Mouse (Mus musculus): ENCODE measurements around the gene Fscn1. TPM values are rescaled to one million over a fixed set of nuclear protein-coding genes. Genes with fewer than 3 reads are reported as not detected.

The Fscn1 gene
- polyA plus RNA-seq, 1 experiment from 2014 or later = 698 TPM

DNA sequence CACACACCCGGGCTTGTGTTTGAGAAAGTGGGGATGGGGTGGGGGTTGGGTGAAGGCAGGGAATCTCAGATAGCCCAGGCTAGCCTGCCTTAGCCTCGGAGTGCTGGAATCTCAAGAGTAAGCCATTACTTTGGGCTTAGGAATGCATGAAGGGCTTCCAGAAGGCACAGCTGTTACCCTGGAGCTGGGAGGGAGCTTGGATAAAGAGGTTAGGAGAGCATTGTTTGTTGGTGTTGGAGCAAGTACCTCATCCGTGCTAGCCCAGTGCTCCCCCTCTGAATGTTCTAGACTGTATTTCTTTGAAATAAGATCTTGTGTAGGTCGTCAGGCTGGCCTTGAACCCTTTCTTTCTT lies 30.8 kb upstream of the Fscn1 start:
- Histone ChIP-seq H3K4me1 (ENCODE audit: control insufficient read depth, insufficient read depth, low read length) (peaks cover 6% of the 10 kb centered on the region; the same call in 1 of the 2 replicates), H3K4me2 (ENCODE audit: low read depth) (peak overlapping the region; percentile 46), H3K27ac (ENCODE audit: low read depth, low read length) (no peak overlapping the region), H3K9ac (ENCODE audit: low read length) (peak overlapping the region; percentile 56), H3K27me3 (ENCODE audit: control insufficient read depth, insufficient read depth, low read length) (0 out of 2 replicates have a peak, but pooled peaks cover 3% of the 10 kb centered on the region), H3K36me3 (ENCODE audit: control insufficient read depth, insufficient read depth, low read length) (no peaks in the 10 kb centered on the region), H3K9me3 (ENCODE audit: control insufficient read depth, low read length) (no peaks in the 10 kb centered on the region), H3K4me3 (ENCODE audit: low read depth, low read length) (peak overlapping the region; percentile 26)
- 26% methylated on average over 4 of the region's 4 CpGs for WGBS
- DNase-seq (ENCODE audit: low spot score) (no peak), ATAC-seq (ENCODE audit: insufficient read depth, low FRiP score, low TSS enrichment) (no peak)

DNA sequence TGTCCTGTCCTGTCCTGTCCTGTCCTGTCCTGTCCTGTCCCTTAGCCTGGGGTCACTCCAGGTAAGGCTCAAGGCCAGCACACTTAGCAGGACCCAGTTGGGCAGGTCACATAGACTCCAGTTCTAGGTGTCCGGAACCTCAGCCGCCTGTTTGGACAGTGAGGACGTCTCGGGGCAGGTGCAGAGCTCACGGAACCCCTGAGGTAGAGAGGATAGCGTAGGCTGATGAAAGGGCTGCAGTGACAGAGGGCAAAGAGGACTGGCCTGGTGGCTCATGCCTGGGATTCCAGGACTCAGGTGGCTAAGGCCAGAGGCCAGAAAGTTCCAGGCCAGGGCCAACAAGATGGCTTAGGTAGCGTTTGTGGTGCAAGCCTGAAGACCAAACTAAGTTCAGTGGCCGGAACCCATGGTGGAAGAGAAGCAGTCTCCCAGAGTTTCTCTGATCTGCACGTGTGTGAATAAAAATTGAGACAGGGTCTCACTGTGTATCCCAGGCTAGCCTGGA lies 28.9 kb upstream of the Fscn1 start:
- ATAC-seq (ENCODE audit: insufficient read depth, low FRiP score, low TSS enrichment) (no peak), DNase-seq (ENCODE audit: low spot score) (no peak)
- Histone ChIP-seq H3K9me3 (ENCODE audit: control insufficient read depth, low read length) (no peaks in the 10 kb centered on the region), H3K4me1 (ENCODE audit: control insufficient read depth, insufficient read depth, low read length) (peaks cover 5% of the 10 kb centered on the region; the same call in 1 of the 2 replicates), H3K36me3 (ENCODE audit: control insufficient read depth, insufficient read depth, low read length) (no peaks in the 10 kb centered on the region), H3K27ac (ENCODE audit: low read depth, low read length) (no peak overlapping the region), H3K4me3 (ENCODE audit: low read depth, low read length) (no peak overlapping the region), H3K9ac (ENCODE audit: low read length) (no peak overlapping the region), H3K27me3 (ENCODE audit: control insufficient read depth, insufficient read depth, low read length) (0 out of 2 replicates have a peak, but pooled peaks cover 3% of the 10 kb centered on the region), H3K4me2 (ENCODE audit: low read depth) (no peak overlapping the region)
- WGBS = 88% methylated on average over 9 of the region's 9 CpGs

DNA sequence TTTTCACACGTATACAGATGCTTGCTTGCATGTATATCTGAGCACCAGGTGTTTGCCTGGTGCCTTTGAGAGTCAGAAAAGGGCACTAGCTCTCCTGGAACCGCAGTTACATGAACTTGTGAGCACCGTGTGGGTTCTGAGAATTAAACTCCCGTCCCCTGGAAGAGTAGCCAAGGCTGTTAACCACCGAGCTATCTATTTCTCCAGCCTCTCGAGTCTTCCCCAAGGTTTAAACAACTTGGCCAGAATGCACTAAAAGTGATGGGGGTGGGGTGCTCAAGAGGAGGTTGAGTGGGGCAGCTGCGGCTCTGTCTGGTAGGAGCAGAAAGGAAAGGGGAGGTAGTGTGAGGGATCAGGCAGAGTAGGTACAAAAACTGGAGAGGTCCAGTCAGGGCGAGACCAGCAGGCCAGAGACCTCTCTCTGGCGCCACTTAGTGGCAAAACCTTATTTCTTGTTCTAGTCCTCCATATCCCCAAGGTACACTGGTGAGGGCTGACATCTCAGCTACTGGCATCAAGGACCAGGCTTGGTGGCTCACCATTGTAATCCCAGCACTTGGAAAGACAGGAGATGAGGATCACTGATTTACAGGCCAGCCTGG lies 28.0 kb upstream of the Fscn1 start:
- ATAC-seq (ENCODE audit: insufficient read depth, low FRiP score, low TSS enrichment) (no peak; the same call in 1 of the 2 replicates), DNase-seq (ENCODE audit: low spot score) (peak; percentile 62)
- no peak overlapping the region for H3K9ac ChIP-seq (ENCODE audit: low read length)
- 0 out of 2 replicates have a peak, but pooled peaks cover 3% of the 10 kb centered on the region for H3K27me3 ChIP-seq (ENCODE audit: control insufficient read depth, insufficient read depth, low read length)
- H3K4me1 ChIP-seq (ENCODE audit: control insufficient read depth, insufficient read depth, low read length) = peaks cover 3% of the 10 kb centered on the region; the same call in 1 of the 2 replicates
- no peaks in the 10 kb centered on the region for H3K9me3 ChIP-seq (ENCODE audit: control insufficient read depth, low read length)
- WGBS = 30% methylated on average over 9 of the region's 9 CpGs
- H3K4me3 ChIP-seq (ENCODE audit: low read depth, low read length) = no peak overlapping the region
- H3K4me2 ChIP-seq (ENCODE audit: low read depth) = no peak overlapping the region
- no peaks in the 10 kb centered on the region for H3K36me3 ChIP-seq (ENCODE audit: control insufficient read depth, insufficient read depth, low read length)
- no peak overlapping the region for H3K27ac ChIP-seq (ENCODE audit: low read depth, low read length)

DNA sequence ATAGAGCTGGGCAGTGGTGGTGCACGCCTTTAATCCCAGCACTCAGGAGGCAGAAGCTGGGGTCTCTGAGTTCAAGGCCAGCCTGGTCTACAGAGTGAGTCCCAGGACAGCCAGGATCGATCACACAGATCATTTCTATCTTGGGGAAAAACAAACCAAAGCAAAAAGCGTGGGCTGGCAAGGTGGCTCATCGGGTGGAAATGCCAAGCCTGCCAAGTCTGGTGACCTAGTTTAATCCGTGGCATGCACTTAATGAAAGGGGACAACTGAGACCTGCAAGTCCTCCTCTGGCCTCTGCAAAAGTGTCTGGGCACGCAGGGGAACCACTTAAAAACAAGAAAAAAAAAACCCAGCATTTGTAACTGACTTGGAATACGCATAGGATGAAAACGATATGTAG lies 27.4 kb upstream of the Fscn1 start:
- ATAC-seq (ENCODE audit: insufficient read depth, low FRiP score, low TSS enrichment) = no peak
- DNase-seq (ENCODE audit: low spot score) = no peak

DNA sequence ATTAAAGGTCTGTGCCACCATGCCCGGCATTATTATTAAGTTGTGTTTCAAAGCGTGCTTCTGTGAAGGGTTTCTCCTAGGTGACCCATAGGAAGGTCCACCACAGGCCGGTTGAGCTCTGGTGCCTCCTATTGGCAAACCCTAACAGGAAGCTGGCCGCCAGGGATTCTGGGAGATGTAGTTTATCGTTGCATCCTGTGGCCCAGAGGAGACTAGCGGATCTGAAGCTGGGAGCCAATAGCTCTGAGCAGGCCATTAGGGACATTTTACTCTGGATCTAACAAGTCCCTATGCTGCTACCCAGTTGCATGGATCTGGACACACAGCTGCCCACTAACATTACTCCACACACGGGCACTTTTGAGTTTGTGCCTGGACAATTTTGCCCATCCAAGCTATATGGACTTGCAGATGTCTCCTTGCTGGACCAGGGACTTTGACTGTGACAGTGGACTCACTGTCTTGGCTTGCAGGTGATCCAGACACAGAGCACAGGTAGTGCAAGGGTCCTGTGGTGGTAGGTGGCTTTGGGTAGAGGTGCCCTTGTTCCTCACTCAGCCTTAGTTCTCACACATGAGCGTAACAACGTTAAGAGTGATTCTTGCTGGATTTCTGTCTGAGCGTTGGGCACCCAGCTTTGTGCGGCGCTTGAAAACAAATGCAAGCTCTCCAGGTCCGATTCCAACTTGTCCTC lies 24.4 kb upstream of the Fscn1 start:
- Histone ChIP-seq H3K9ac (ENCODE audit: low read length) (peak overlapping the region; percentile 41), H3K4me3 (ENCODE audit: low read depth, low read length) (0 out of 2 replicates have a peak overlapping the region, but pooled peaks have one; percentile 12), H3K4me1 (ENCODE audit: control insufficient read depth, insufficient read depth, low read length) (no peaks in the 10 kb centered on the region), H3K27ac (ENCODE audit: low read depth, low read length) (no peak overlapping the region), H3K9me3 (ENCODE audit: control insufficient read depth, low read length) (no peaks in the 10 kb centered on the region), H3K4me2 (ENCODE audit: low read depth) (peak overlapping the region; percentile 28), H3K36me3 (ENCODE audit: control insufficient read depth, insufficient read depth, low read length) (no peaks in the 10 kb centered on the region), H3K27me3 (ENCODE audit: control insufficient read depth, insufficient read depth, low read length) (no peaks in the 10 kb centered on the region)
- peak; percentile 87 for DNase-seq (ENCODE audit: low spot score)
- 20% methylated on average over 13 of the region's 13 CpGs for WGBS
- peak; percentile 65 for ATAC-seq (ENCODE audit: insufficient read depth, low FRiP score, low TSS enrichment)

More for the DNA sequence above, 27.4 kb upstream of the Fscn1 start:
- Histone ChIP-seq H3K27me3 (ENCODE audit: control insufficient read depth, insufficient read depth, low read length) (0 out of 2 replicates have a peak, but pooled peaks cover 3% of the 10 kb centered on the region), H3K27ac (ENCODE audit: low read depth, low read length) (no peak overlapping the region), H3K4me1 (ENCODE audit: control insufficient read depth, insufficient read depth, low read length) (peaks cover 3% of the 10 kb centered on the region; the same call in 1 of the 2 replicates), H3K9me3 (ENCODE audit: control insufficient read depth, low read length) (no peaks in the 10 kb centered on the region), H3K9ac (ENCODE audit: low read length) (no peak overlapping the region), H3K4me2 (ENCODE audit: low read depth) (no peak overlapping the region), H3K36me3 (ENCODE audit: control insufficient read depth, insufficient read depth, low read length) (no peaks in the 10 kb centered on the region), H3K4me3 (ENCODE audit: low read depth, low read length) (no peak overlapping the region)
- 82% methylated on average over 8 of the region's 8 CpGs for WGBS

DNA sequence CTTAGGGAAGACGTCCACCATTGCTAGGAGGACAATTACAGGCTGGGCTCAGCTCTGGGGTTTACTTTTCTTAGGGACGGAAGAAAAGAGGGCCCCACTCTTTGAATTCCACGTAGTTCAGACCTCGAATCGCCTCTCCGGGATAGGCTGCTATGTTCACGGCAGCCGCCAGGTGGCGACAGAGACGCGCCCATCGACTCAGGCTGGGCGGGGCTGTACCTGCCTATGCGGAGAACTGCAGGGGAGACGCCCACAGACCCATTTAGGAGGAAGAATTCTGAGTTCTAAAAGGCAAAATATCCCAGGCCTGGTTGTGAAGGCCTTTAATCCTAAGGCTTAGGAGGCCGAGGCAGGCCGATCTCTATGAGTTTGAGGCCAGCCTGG lies 23.8 kb upstream of the Fscn1 start:
- Histone ChIP-seq H3K4me3 (ENCODE audit: low read depth, low read length) (0 out of 2 replicates have a peak overlapping the region, but pooled peaks have one; percentile 12), H3K9ac (ENCODE audit: low read length) (peak overlapping the region; percentile 41)
- ATAC-seq (ENCODE audit: insufficient read depth, low FRiP score, low TSS enrichment) = peak; percentile 41; the same call in 1 of the 2 replicates

DNA sequence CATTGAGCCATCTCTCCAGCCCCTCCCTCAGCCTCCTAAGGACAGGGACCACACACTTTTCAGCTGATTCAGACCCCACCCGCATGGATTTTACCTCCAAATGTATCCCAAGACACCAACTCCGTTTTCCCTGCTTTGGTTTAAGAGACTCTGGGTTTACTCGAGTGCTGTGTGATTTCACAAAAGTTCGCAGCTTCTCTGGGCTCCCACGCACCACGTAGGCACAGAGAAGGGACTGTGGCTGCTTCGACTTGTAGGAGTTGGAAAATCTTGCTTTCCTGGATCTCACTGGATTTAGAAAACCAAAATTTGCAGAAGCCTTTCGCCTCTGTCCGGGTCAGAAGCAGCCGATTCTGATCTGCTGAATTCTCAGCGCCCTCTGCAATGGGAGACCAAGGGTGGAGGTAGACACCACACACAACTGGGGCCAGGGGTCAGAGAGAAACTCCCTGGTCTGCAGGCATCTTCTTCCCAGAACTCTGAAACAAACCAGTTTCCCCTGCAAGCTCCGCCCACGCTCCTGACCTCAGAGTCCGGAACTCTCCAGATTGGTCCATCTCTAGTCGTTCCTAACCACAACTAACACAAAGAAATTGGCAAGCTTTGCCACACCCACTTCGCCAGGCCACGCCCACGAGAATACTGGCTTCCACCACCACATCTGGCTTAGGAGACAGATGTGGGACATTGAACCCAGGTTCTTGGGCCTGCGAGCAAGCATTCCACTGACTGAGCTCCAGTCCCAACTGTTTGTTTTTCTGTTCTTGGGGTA lies 22.0 kb upstream of the Fscn1 start:
- DNase-seq (ENCODE audit: low spot score) = peak; percentile 47
- Histone ChIP-seq H3K9ac (ENCODE audit: low read length) (no peak overlapping the region), H3K36me3 (ENCODE audit: control insufficient read depth, insufficient read depth, low read length) (no peaks in the 10 kb centered on the region), H3K4me2 (ENCODE audit: low read depth) (no peak overlapping the region), H3K4me3 (ENCODE audit: low read depth, low read length) (no peak overlapping the region), H3K9me3 (ENCODE audit: control insufficient read depth, low read length) (no peaks in the 10 kb centered on the region), H3K4me1 (ENCODE audit: control insufficient read depth, insufficient read depth, low read length) (no peaks in the 10 kb centered on the region), H3K27ac (ENCODE audit: low read depth, low read length) (no peak overlapping the region), H3K27me3 (ENCODE audit: control insufficient read depth, insufficient read depth, low read length) (no peaks in the 10 kb centered on the region)
- ATAC-seq (ENCODE audit: insufficient read depth, low FRiP score, low TSS enrichment) = no peak
- WGBS = 36% methylated on average over 19 of the region's 19 CpGs

More for the DNA sequence above, 23.8 kb upstream of the Fscn1 start:
- no peak overlapping the region for H3K27ac ChIP-seq (ENCODE audit: low read depth, low read length)
- H3K36me3 ChIP-seq (ENCODE audit: control insufficient read depth, insufficient read depth, low read length) = no peaks in the 10 kb centered on the region
- WGBS = 4% methylated on average over 17 of the region's 17 CpGs
- peak; percentile 85 for DNase-seq (ENCODE audit: low spot score)
- H3K4me1 ChIP-seq (ENCODE audit: control insufficient read depth, insufficient read depth, low read length) = no peaks in the 10 kb centered on the region
- H3K27me3 ChIP-seq (ENCODE audit: control insufficient read depth, insufficient read depth, low read length) = no peaks in the 10 kb centered on the region
- H3K4me2 ChIP-seq (ENCODE audit: low read depth) = peak overlapping the region; percentile 28
- H3K9me3 ChIP-seq (ENCODE audit: control insufficient read depth, low read length) = no peaks in the 10 kb centered on the region

DNA sequence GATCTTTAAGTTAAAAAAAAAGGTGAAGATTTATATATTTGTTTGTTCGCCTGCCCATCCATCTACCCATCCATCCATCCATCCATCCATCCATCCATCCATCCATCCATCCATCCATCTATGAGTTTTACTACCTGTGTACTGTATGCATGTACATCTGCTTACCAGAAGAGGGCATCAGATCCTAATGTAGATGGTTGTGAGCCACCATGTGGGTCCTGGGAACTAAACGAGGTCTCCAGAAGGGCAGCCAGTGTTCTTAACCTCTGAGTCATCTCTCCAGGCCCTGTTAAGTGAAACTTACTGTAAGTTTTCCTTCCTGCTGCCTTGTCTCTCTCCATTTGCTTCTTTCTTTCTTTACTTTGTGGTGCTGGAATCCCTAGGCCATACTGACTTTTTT lies 19.8 kb upstream of the Fscn1 start:
- 67% methylated on average over 2 of the region's 2 CpGs for WGBS
- H3K9ac ChIP-seq (ENCODE audit: low read length) = no peak overlapping the region
- no peak for DNase-seq (ENCODE audit: low spot score)
- no peak overlapping the region for H3K4me2 ChIP-seq (ENCODE audit: low read depth)
- no peaks in the 10 kb centered on the region for H3K9me3 ChIP-seq (ENCODE audit: control insufficient read depth, low read length)
- no peaks in the 10 kb centered on the region for H3K4me1 ChIP-seq (ENCODE audit: control insufficient read depth, insufficient read depth, low read length)
- H3K36me3 ChIP-seq (ENCODE audit: control insufficient read depth, insufficient read depth, low read length) = no peaks in the 10 kb centered on the region
- H3K27ac ChIP-seq (ENCODE audit: low read depth, low read length) = no peak overlapping the region
- no peaks in the 10 kb centered on the region for H3K27me3 ChIP-seq (ENCODE audit: control insufficient read depth, insufficient read depth, low read length)
- H3K4me3 ChIP-seq (ENCODE audit: low read depth, low read length) = no peak overlapping the region
- ATAC-seq (ENCODE audit: insufficient read depth, low FRiP score, low TSS enrichment) = no peak

Data from neural tube, embryonic 11.5 days (tissue).